Mouse (Mus musculus): Measurements from ENCODE around the gene Lonp2.

The Lonp2 gene

GRCm38 (mm10) chr8:86624915-86625314, 1.1 kb downstream of the Lonp2 start:
- DNase-seq (ENCODE audit: low spot score) = peak; percentile 2

GRCm38 (mm10) chr8:86630212-86630611, 6.4 kb downstream of the Lonp2 start:
- no peak for DNase-seq (ENCODE audit: low spot score)

- DNase-seq (ENCODE audit: low spot score) = no peak
Observed at GRCm38 (mm10) chr8:86631395-86631794, 7.6 kb downstream of the Lonp2 start.

GRCm38 (mm10) chr8:86637826-86638225, 14.0 kb downstream of the Lonp2 start:
- no peak for DNase-seq (ENCODE audit: low spot score)

- DNase-seq (ENCODE audit: low spot score) = no peak
Observed at GRCm38 (mm10) chr8:86638981-86639380, 15.1 kb downstream of the Lonp2 start.

- DNase-seq (ENCODE audit: low spot score) = no peak
Observed at GRCm38 (mm10) chr8:86642682-86643081, 18.8 kb downstream of the Lonp2 start.

- no peak for DNase-seq (ENCODE audit: low spot score)
Observed at GRCm38 (mm10) chr8:86644661-86645060, 20.8 kb downstream of the Lonp2 start.

GRCm38 (mm10) chr8:86647771-86648170, 23.9 kb downstream of the Lonp2 start:
- peak; percentile 12 for DNase-seq (ENCODE audit: low spot score)

- no peak for DNase-seq (ENCODE audit: low spot score)
Observed at GRCm38 (mm10) chr8:86651416-86651815, 27.6 kb downstream of the Lonp2 start.

GRCm38 (mm10) chr8:86652546-86652945, 28.7 kb downstream of the Lonp2 start:
- no peak for DNase-seq (ENCODE audit: low spot score)

- DNase-seq (ENCODE audit: low spot score) = peak; percentile 16
Observed at GRCm38 (mm10) chr8:86654578-86654977, 30.7 kb downstream of the Lonp2 start.

- no peak for DNase-seq (ENCODE audit: low spot score)
Observed at GRCm38 (mm10) chr8:86668750-86669149, 44.9 kb downstream of the Lonp2 start.

- no peak for DNase-seq (ENCODE audit: low spot score)
Observed at GRCm38 (mm10) chr8:86669259-86669658, 45.4 kb downstream of the Lonp2 start.

GRCm38 (mm10) chr8:86686629-86687028, 62.8 kb downstream of the Lonp2 start:
- DNase-seq (ENCODE audit: low spot score) = peak; percentile 84

- DNase-seq (ENCODE audit: low spot score) = no peak
Observed at GRCm38 (mm10) chr8:86692107-86692506, 68.3 kb downstream of the Lonp2 start.

GRCm38 (mm10) chr8:86694011-86694410, 70.2 kb downstream of the Lonp2 start:
- DNase-seq (ENCODE audit: low spot score) = no peak

- no peak for DNase-seq (ENCODE audit: low spot score)
Observed at GRCm38 (mm10) chr8:86695703-86696102, 71.9 kb downstream of the Lonp2 start.

- no peak for DNase-seq (ENCODE audit: low spot score)
Observed at GRCm38 (mm10) chr8:86698811-86699421, 75.1 kb downstream of the Lonp2 start.

GRCm38 (mm10) chr8:86699471-86699870, 75.6 kb downstream of the Lonp2 start:
- DNase-seq (ENCODE audit: low spot score) = peak; percentile 68

- no peak for DNase-seq (ENCODE audit: low spot score)
Observed at GRCm38 (mm10) chr8:86702453-86702852, 78.6 kb downstream of the Lonp2 start.

- no peak for DNase-seq (ENCODE audit: low spot score)
Observed at GRCm38 (mm10) chr8:86705317-86705716, 81.5 kb downstream of the Lonp2 start.

- DNase-seq (ENCODE audit: low spot score) = peak; percentile 52
Observed at GRCm38 (mm10) chr8:86706756-86707155, 82.9 kb downstream of the Lonp2 start.

GRCm38 (mm10) chr8:86707873-86708272, 84.0 kb downstream of the Lonp2 start:
- peak; percentile 95 for DNase-seq (ENCODE audit: low spot score)

GRCm38 (mm10) chr8:86712594-86712993, 88.8 kb downstream of the Lonp2 start:
- no peak for DNase-seq (ENCODE audit: low spot score)
